Mouse (Mus musculus) bone marrow, adult 2 months (tissue): Measurements from ENCODE around the gene Ice1.

Experiments used
- CTCF ChIP-seq: fragments of 200-500 bp; IDR thresholded peaks from 2 replicates; pipeline ENCODE4 v1.5.1; 2011; ENCODE audit warnings: low read length, control low read depth; ENCODE audit not compliant: control insufficient read depth, insufficient read depth
- POLR2A ChIP-seq: fragments of 200-500 bp; IDR thresholded peaks from 2 replicates; pipeline ENCODE4 v1.6.1; 2011; ENCODE audit warnings: low read depth, mild to moderate bottlenecking, control low read depth, low read length, borderline replicate concordance; ENCODE audit not compliant: control insufficient read depth

GRCm38 (mm10) chr13:70610431-70611420, 26.7 kb downstream of the Ice1 start:
- TF ChIP-seq CTCF (peak; percentile 66), POLR2A (no peak)
